Mouse (Mus musculus): ENCODE measurements around the gene Ncoa3. TPM values are rescaled to one million over a fixed set of nuclear protein-coding genes. Genes with fewer than 3 reads are reported as not detected.

Gene Ncoa3
- polyA plus RNA-seq, 1 experiment from 2014 or later: 4.2 TPM

Other genes with a start within 250 kb of the Ncoa3 start
- gene Zmynd8, start 93.6 kb upstream of the Ncoa3 start, polyA plus RNA-seq (2015; fragmentation: Nextera tagmentation; extraction: Ambion mirVana): 20.0 and 23.6 TPM in 2 replicates
- gene Sulf2, start 163.0 kb downstream of the Ncoa3 start, polyA plus RNA-seq (2015; fragmentation: Nextera tagmentation; extraction: Ambion mirVana): 0.68 and 1.2 TPM in 2 replicates